Mouse (Mus musculus) cerebellum, adult (tissue): ENCODE measurements around the gene Fhl2.

Experiments used
- ATAC-seq: cut with Nextera tagmentation; 2 replicates; pipeline ENCODE4 v1.9.2; 2017; ENCODE audit warnings: mild to moderate bottlenecking, moderate library complexity, mixed read lengths; ENCODE audit not compliant: insufficient number of reproducible peaks, low FRiP score, low TSS enrichment

Gene Fhl2

GRCm38 (mm10) chr1:43122616-43123015, 74.2 kb downstream of the Fhl2 start:
- no peak for ATAC-seq

GRCm38 (mm10) chr1:43120950-43121349, 75.8 kb downstream of the Fhl2 start:
- ATAC-seq = no peak

- ATAC-seq = no peak
Observed at GRCm38 (mm10) chr1:43117435-43117834, 79.3 kb downstream of the Fhl2 start.

- peak; percentile 54; the same call in 1 of the 2 replicates for ATAC-seq
Observed at GRCm38 (mm10) chr1:43112882-43113281, 83.9 kb downstream of the Fhl2 start.

GRCm38 (mm10) chr1:43110556-43110955, 86.2 kb downstream of the Fhl2 start:
- peak; percentile 50; the same call in 1 of the 2 replicates for ATAC-seq

- ATAC-seq = no peak
Observed at GRCm38 (mm10) chr1:43108729-43109128, 88.1 kb downstream of the Fhl2 start.

- peak; percentile 95 for ATAC-seq
Observed at GRCm38 (mm10) chr1:43098031-43098984, 98.5 kb downstream of the Fhl2 start, which contains the start of the genes Tgfbrap1 and AI597479. Tgfbrap1 (minus strand) TSS chr1:43098637. AI597479 (plus strand) TSS chr1:43098710.

GRCm38 (mm10) chr1:43094206-43094605, 102.6 kb downstream of the Fhl2 start:
- no peak for ATAC-seq

GRCm38 (mm10) chr1:43092056-43093015, 104.4 kb downstream of the Fhl2 start:
- peak; percentile 82 for ATAC-seq

- ATAC-seq = no peak; the same call in 1 of the 2 replicates
Observed at GRCm38 (mm10) chr1:43091306-43092055, 105.3 kb downstream of the Fhl2 start.

- no peak for ATAC-seq
Observed at GRCm38 (mm10) chr1:43090418-43090817, 106.4 kb downstream of the Fhl2 start.

- no peak for ATAC-seq
Observed at GRCm38 (mm10) chr1:43082946-43083345, 113.8 kb downstream of the Fhl2 start.

- ATAC-seq = no peak
Observed at GRCm38 (mm10) chr1:43078124-43078523, 118.7 kb downstream of the Fhl2 start.

GRCm38 (mm10) chr1:43074791-43075190, 122.0 kb downstream of the Fhl2 start:
- ATAC-seq = peak; percentile 80
